Mouse (Mus musculus): Measurements from ENCODE around the gene Sphk2. TPM values are rescaled to one million over a fixed set of nuclear protein-coding genes. Genes with fewer than 3 reads are reported as not detected.

Gene Sphk2
- polyA plus RNA-seq, 1 experiment from 2014 or later = 26.5 TPM

DNA sequence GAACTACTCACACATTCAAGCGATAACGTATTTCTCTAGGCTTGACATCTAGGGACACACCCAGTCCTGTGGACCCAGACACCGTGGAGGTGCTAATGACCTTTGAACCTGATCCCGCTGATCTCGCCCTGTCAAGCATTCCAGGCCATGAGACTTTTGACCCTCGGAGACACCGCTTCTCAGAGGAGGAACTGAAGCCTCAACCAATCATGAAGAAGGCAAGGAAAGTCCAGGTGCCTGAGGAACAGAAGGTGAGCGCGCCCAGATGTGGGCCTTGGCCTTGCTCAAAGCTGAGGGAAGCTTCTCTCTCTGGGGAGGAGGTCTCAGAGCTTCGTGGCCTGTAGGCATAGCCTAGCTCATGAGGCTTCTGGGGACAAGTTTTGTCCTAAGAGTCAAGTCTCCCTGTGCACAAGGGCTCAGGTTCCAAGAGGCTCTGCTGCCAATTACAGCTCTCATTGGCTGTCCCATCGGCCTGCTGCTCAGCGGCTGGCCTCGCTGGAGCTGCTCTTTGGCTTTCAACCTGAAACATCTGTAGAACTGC is 9.5 kb downstream of the Sphk2 start:
- H3K9me3 ChIP-seq = no peaks in the 10 kb centered on the region
- no peak overlapping the region for H3K9ac ChIP-seq
- peaks cover 57% of the 10 kb centered on the region for H3K4me1 ChIP-seq
- H3K27me3 ChIP-seq = no peaks in the 10 kb centered on the region
- H3K27ac ChIP-seq = peak overlapping the region; percentile 86
- H3K36me3 ChIP-seq = peaks cover 30% of the 10 kb centered on the region
- peak overlapping the region; percentile 98 for H3K4me2 ChIP-seq
- H3K4me3 ChIP-seq = 0 out of 2 replicates have a peak overlapping the region, but pooled peaks have one; percentile 61
- 33% methylated on average over 13 of the region's 13 CpGs for WGBS
- ATAC-seq (ENCODE audit: borderline replicate concordance, extremely low read depth, low FRiP score, low TSS enrichment) = no peak

DNA sequence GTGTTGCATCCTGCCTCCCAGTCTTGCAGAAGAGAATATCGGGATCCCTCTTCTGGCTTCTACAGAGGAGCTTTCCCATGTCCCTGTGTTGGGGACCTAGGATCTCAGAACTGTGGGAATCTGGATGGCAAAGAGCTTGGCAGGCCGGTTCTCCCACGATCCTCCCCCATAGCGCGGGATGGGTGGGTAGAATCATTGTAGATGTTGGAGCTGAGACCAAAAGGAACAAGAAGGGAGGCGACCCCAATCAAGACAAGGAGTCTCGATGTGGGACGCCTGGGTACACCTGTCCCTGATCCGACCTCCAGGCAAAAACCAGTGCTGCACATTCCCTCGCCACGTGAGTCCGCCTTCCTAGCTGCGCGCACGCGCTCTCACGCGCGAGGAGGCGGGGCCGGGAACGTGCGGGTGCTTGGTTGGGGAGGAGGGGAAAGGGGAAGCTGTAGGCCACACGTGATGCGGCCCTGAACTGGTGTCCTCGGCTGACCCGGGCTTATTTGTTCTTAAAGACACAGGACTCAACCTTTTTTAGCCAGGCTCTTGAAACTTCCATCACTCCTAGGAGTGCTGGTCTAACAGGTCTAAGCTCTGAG is 10.3 kb downstream of the Sphk2 start:
- WGBS = under 1% methylated on average over 27 of the region's 27 CpGs
- Histone ChIP-seq H3K4me1 (peaks cover 52% of the 10 kb centered on the region), H3K9me3 (no peaks in the 10 kb centered on the region), H3K9ac (peak overlapping the region; percentile 8; the same call in 1 of the 2 replicates), H3K27ac (peak overlapping the region; percentile 86), H3K4me3 (peak overlapping the region; percentile 61), H3K27me3 (no peaks in the 10 kb centered on the region), H3K4me2 (peak overlapping the region; percentile 98), H3K36me3 (peaks cover 22% of the 10 kb centered on the region)
- ATAC-seq (ENCODE audit: borderline replicate concordance, extremely low read depth, low FRiP score, low TSS enrichment) = peak; percentile 16; the same call in 1 of the 2 replicates

DNA sequence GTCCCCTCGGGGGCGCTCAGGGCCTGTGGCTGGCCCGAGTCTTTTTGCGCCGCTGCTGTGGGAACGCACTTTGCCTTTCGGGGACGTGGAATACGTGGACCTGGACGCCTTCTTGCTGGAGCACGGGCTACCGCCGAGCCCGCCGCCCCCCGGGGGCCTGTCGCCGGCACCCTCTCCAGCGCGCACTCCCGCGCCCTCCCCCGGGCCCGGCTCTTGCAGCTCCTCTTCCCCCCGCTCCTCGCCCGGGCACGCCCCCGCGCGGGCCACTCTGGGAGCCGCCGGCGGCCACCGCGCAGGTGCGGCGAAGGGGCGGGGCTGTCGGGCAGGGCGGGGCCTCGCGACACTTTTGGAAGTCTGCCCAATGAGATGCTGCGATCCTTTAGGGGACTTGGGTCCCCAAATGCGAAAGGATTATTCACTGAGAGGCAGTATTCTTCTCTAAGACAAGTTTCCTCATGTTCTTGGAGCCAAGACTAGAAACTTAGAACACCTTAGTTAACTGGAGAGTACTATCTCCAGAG is 11.0 kb downstream of the Sphk2 start:
- H3K9me3 ChIP-seq = no peaks in the 10 kb centered on the region
- H3K4me3 ChIP-seq = peak overlapping the region; percentile 61
- H3K27ac ChIP-seq = peak overlapping the region; percentile 86
- no peaks in the 10 kb centered on the region; the same call in 1 of the 2 replicates for H3K27me3 ChIP-seq
- H3K9ac ChIP-seq = peak overlapping the region; percentile 77
- WGBS = under 1% methylated on average over 29 of the region's 45 CpGs
- no peak for ATAC-seq (ENCODE audit: borderline replicate concordance, extremely low read depth, low FRiP score, low TSS enrichment)
- H3K36me3 ChIP-seq = peaks cover 15% of the 10 kb centered on the region
- H3K4me2 ChIP-seq = peak overlapping the region; percentile 98
- peaks cover 52% of the 10 kb centered on the region for H3K4me1 ChIP-seq

DNA sequence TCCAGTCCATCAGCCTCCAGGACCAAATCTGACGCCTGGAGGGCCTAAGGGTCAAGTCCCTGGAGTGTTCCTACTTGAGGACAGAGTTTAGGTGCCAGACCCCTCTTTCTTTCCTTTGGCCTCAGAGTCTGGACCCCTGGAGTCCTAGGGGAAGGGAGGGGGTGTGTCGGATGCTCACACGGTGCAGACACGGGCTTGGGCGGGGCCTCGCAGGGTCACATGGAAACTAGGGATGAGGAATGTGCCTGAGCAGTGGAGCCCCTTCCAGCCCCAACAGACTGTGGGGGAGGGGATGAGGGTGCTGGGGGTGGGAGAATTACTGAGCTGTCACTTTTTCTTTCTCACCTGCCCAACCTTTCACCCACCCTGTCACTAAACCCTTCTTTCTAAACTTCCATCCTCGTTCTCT is 11.9 kb downstream of the Sphk2 start:
- no peaks in the 10 kb centered on the region for H3K9me3 ChIP-seq
- no peak for ATAC-seq (ENCODE audit: borderline replicate concordance, extremely low read depth, low FRiP score, low TSS enrichment)
- H3K4me3 ChIP-seq = peak overlapping the region; percentile 61
- peak overlapping the region; percentile 86 for H3K27ac ChIP-seq
- 1% methylated on average over 7 of the region's 7 CpGs for WGBS
- H3K36me3 ChIP-seq = peaks cover 6% of the 10 kb centered on the region
- H3K9ac ChIP-seq = peak overlapping the region; percentile 77
- peak overlapping the region; percentile 98 for H3K4me2 ChIP-seq
- peaks cover 7% of the 10 kb centered on the region; the same call in 1 of the 2 replicates for H3K27me3 ChIP-seq
- peaks cover 57% of the 10 kb centered on the region for H3K4me1 ChIP-seq

DNA sequence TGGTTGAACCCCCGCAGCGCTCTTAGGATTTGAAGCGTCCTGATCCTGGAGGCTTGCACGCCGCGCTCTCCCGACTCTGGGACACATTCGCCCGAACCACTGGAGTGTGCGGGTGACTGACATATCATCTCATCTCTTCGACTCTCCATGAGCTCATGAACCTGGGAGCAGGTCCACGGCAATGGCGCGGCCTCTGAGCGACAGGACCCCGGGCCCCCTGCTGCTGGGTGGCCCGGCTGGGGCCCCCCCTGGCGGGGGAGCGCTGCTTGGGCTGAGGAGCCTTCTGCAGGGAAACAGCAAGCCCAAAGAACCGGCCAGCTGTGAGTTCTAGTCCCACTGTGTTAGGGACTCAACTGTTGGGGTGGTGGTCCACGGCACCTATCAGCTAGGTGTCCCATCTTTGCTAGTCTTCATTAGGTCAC is 12.3 kb downstream of the Sphk2 start:
- ATAC-seq (ENCODE audit: borderline replicate concordance, extremely low read depth, low FRiP score, low TSS enrichment) = no peak
- H3K27ac ChIP-seq = peak overlapping the region; percentile 86
- H3K9ac ChIP-seq = peak overlapping the region; percentile 77
- H3K4me3 ChIP-seq = peak overlapping the region; percentile 61
- WGBS = 1% methylated on average over 21 of the region's 21 CpGs
- peaks cover 1% of the 10 kb centered on the region for H3K36me3 ChIP-seq
- no peaks in the 10 kb centered on the region for H3K9me3 ChIP-seq
- peaks cover 10% of the 10 kb centered on the region for H3K27me3 ChIP-seq
- H3K4me2 ChIP-seq = peak overlapping the region; percentile 98
- H3K4me1 ChIP-seq = peaks cover 59% of the 10 kb centered on the region

DNA sequence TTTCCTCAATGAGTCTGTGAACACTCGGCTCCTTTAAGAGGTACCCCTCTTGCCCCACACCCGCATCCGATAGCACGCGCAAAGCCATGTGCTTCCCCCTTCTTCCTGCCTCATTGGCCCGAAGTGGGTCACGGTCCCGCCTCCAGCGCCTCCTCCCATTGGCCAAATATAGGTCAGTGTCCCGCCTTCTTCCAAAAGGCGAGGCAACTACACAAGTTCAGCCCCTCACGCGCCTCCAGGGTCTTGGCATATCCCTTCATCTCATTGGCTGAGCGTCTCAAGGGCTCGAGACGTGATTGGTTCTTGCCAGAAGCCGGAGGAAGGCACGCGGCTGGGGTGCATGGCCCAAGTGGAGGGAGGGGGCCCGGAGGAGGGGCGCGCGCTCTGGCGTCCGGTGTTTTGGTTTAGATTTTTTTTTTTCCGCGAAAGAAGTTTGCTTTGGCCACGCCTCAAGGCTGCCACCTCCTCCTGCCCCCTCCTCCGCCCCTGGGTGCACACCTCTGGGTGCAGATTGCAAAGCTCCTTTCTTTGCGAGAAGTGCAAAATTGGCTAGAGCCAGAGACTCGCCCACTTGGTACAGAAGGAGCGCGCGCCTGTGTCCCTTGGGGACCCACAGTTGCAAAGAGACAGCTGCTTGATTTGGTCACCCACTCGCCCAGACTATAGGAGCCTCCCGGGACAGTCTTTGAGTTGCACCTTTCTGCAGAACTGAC is 12.9 kb downstream of the Sphk2 start, which contains the start of gene Dbp:
Dbp (plus strand) TSS at position 359 of the 713 bp plus-strand sequence.
- WGBS = under 1% methylated on average over 36 of the region's 36 CpGs
- H3K27ac ChIP-seq = peak within 1 kb of the TSS; percentile 86
- H3K27me3 ChIP-seq = peaks cover 15% of the 10 kb centered on the region
- H3K4me3 ChIP-seq = peak within 1 kb of the TSS; percentile 61
- peak; percentile 90 for ATAC-seq (ENCODE audit: borderline replicate concordance, extremely low read depth, low FRiP score, low TSS enrichment)
- peak within 1 kb of the TSS; percentile 98 for H3K4me2 ChIP-seq
- H3K9ac ChIP-seq = peak within 1 kb of the TSS; percentile 77
- no peaks in the 10 kb centered on the region for H3K9me3 ChIP-seq
- no peaks in the 10 kb centered on the region for H3K36me3 ChIP-seq
- peaks cover 64% of the 10 kb centered on the region for H3K4me1 ChIP-seq

DNA sequence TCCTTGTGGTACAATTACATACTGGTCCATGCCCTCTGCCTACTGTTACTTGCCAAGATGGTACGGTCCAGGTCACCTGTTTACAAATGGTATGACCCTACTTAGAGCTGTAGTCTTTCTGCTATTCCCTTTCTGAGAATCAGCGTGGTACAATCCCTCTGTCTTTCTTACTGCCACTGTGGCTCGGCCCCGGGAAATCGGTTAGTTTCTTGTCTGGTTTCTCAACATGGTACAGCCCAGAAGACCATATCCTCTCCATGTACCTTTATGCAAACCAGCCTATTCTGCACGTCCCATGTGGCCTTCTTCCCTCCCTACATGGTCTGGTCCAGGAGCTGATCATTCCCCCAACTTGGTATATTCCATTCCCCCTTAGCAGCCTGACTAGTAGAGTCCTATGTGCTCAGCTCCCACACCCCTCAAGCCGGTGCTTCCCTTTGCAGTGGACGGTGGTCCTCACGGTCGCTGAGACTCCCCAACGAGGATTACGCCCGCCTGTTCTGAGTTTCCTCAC is 13.7 kb downstream of the Sphk2 start:
- peaks cover 23% of the 10 kb centered on the region for H3K27me3 ChIP-seq
- H3K4me1 ChIP-seq = peaks cover 63% of the 10 kb centered on the region

DNA sequence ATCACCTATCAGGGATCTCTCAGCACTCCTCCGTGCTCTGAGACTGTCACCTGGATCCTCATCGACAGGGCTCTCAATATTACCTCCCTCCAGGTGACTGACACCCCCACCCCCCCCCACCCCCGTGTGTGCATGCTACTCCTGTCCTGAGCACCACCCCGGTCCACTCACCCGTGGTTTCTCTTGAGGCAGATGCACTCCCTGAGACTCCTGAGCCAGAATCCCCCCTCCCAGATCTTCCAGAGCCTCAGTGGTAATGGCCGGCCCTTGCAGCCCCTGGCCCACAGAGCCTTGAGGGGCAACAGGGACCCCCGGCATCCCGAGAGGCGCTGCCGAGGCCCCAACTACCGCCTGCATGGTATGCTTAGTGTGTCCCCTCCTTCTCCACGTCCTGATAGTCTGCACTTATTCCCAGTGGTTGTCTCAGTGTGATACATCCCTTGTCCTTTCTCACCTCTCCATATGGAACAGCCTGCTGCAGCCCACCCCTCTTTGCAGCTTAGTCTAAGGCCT is 14.2 kb downstream of the Sphk2 start:
- H3K9ac ChIP-seq = peak overlapping the region; percentile 18; the same call in 1 of the 2 replicates
- H3K4me1 ChIP-seq = peaks cover 58% of the 10 kb centered on the region
- H3K4me2 ChIP-seq = peak overlapping the region; percentile 98
- H3K27ac ChIP-seq = peak overlapping the region; percentile 79
- no peaks in the 10 kb centered on the region for H3K36me3 ChIP-seq
- peak overlapping the region; percentile 40 for H3K4me3 ChIP-seq
- WGBS = 33% methylated on average over 12 of the region's 12 CpGs
- H3K9me3 ChIP-seq = no peaks in the 10 kb centered on the region
- peaks cover 29% of the 10 kb centered on the region for H3K27me3 ChIP-seq
- ATAC-seq (ENCODE audit: borderline replicate concordance, extremely low read depth, low FRiP score, low TSS enrichment) = no peak

More for the DNA sequence above, 13.7 kb downstream of the Sphk2 start:
- Histone ChIP-seq H3K36me3 (no peaks in the 10 kb centered on the region), H3K4me2 (peak overlapping the region; percentile 98), H3K9me3 (no peaks in the 10 kb centered on the region), H3K27ac (peak overlapping the region; percentile 79), H3K9ac (peak overlapping the region; percentile 33; the same call in 1 of the 2 replicates), H3K4me3 (peak overlapping the region; percentile 40)
- under 1% methylated on average over 13 of the region's 13 CpGs for WGBS
- ATAC-seq (ENCODE audit: borderline replicate concordance, extremely low read depth, low FRiP score, low TSS enrichment) = peak; percentile 29; the same call in 1 of the 2 replicates

DNA sequence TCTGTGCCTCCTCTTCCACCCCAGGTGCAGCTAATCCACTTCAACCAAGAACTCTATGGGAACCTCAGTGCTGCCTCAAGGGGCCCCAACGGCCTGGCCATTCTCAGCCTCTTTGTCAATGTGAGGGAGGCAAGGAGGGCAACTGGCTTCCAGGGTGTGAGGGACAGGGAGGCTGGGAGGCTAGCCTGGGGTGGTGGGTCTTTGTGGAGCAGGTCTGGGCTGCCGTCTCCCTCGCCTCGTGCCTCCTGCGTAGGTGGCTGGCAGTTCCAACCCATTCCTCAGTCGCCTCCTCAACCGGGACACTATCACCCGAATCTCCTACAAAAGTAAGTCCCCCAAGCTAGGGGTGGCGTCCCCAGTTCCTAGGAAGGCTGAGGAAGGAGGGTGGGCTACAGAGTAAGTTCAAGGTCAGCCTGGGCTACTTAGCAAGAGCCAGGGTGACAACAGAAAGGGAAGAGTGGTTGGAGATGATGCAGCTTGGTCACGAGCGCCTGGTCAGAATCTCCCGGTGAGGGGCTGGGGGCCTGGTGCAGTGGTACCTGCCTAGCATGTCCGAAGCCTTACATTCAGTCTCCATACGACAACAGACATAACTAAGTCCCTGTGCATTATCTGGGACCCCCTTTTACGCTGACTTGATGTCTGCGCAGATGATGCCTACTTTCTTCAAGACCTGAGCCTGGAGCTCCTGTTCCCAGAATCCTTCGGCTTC is 14.8 kb downstream of the Sphk2 start:
- Histone ChIP-seq H3K27me3 (peaks cover 33% of the 10 kb centered on the region), H3K4me3 (no peak overlapping the region), H3K9me3 (no peaks in the 10 kb centered on the region), H3K27ac (no peak overlapping the region), H3K9ac (no peak overlapping the region), H3K36me3 (no peaks in the 10 kb centered on the region), H3K4me2 (peak overlapping the region; percentile 98; the same call in 1 of the 2 replicates), H3K4me1 (peaks cover 52% of the 10 kb centered on the region)
- no peak for ATAC-seq (ENCODE audit: borderline replicate concordance, extremely low read depth, low FRiP score, low TSS enrichment)
- WGBS = 85% methylated on average over 17 of the region's 17 CpGs

DNA sequence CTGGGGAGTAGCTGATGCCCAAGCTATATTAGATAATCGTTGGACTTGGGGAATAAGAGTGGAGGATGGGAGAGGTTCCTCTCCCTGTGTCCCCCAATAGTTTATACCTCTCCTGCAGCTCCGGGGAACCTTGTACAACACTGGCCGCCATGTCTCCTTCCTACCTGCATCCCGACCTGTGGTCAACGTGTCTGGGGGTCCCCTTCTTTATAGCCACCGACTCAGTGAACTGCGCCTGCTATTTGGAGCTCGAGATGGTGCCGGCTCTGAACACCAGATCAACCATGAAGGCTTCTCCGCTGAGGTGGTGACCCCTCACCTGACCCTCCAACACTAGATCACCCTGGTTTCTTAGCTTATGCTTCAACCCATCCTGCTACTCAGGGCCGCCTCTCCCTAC is 15.5 kb downstream of the Sphk2 start:
- Histone ChIP-seq H3K9ac (no peak overlapping the region), H3K27me3 (peaks cover 33% of the 10 kb centered on the region), H3K4me1 (peaks cover 45% of the 10 kb centered on the region), H3K9me3 (no peaks in the 10 kb centered on the region), H3K4me2 (no peak overlapping the region), H3K36me3 (no peaks in the 10 kb centered on the region), H3K4me3 (no peak overlapping the region), H3K27ac (no peak overlapping the region)
- ATAC-seq (ENCODE audit: borderline replicate concordance, extremely low read depth, low FRiP score, low TSS enrichment) = no peak
- WGBS = 89% methylated on average over 11 of the region's 11 CpGs

DNA sequence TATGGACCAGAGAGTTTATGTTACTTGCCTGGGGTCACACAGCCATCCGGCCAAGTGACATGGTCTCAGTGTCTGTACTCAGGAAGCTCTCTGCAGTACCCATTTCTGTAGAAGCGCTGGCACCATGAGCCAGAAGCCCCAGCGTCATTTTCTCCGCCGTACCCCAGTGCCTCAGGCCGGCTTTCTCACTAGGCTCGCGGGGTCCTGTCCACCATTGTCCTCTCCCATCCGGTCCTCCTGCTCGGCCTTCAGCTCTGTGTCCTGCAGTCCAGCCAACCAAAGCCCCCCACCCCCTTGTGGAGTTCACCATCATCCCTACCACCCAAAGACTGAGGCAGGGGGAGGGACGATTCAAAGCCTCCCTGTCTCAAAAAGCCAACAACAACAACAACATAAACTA is 16.2 kb downstream of the Sphk2 start:
- Histone ChIP-seq H3K27ac (no peak overlapping the region), H3K4me1 (peaks cover 39% of the 10 kb centered on the region)

More for the DNA sequence above, 16.2 kb downstream of the Sphk2 start:
- no peak overlapping the region for H3K4me2 ChIP-seq
- no peak overlapping the region for H3K9ac ChIP-seq
- 83% methylated on average over 11 of the region's 11 CpGs for WGBS
- peaks cover 33% of the 10 kb centered on the region for H3K27me3 ChIP-seq
- ATAC-seq (ENCODE audit: borderline replicate concordance, extremely low read depth, low FRiP score, low TSS enrichment) = no peak
- no peaks in the 10 kb centered on the region for H3K36me3 ChIP-seq
- H3K9me3 ChIP-seq = no peaks in the 10 kb centered on the region
- H3K4me3 ChIP-seq = no peak overlapping the region
